Mouse (Mus musculus): ENCODE results near the gene Poglut1. TPM values are rescaled to one million over a fixed set of nuclear protein-coding genes. Genes with fewer than 3 reads are reported as not detected.
A peak's percentile ranks its signal among the peaks of the same experiment; 100 is the strongest.

The Poglut1 gene
- polyA plus RNA-seq, 1 experiment from 2014 or later = 57.5 TPM

- no peak overlapping the region for H3K9ac ChIP-seq
- no peak overlapping the region for H3K4me3 ChIP-seq (replicated peaks)
- 81% methylated on average over 6 of the region's 6 CpGs for WGBS
- H3K27me3 ChIP-seq = no peaks in the 10 kb centered on the region
- peaks cover 59% of the 10 kb centered on the region for H3K36me3 ChIP-seq
- no peaks in the 10 kb centered on the region for H3K9me3 ChIP-seq (replicated peaks)
- H3K4me1 ChIP-seq = peaks cover 11% of the 10 kb centered on the region
- no peak overlapping the region for H3K27ac ChIP-seq (replicated peaks)
- no peak for ATAC-seq (ENCODE audit: insufficient number of reproducible peaks, low FRiP score, low TSS enrichment, low read depth)
- H3K4me2 ChIP-seq (replicated peaks) = no peak overlapping the region
Observed at GRCm38 (mm10) chr16:38526264-38526663, 23.8 kb downstream of the Poglut1 start.

DNA sequence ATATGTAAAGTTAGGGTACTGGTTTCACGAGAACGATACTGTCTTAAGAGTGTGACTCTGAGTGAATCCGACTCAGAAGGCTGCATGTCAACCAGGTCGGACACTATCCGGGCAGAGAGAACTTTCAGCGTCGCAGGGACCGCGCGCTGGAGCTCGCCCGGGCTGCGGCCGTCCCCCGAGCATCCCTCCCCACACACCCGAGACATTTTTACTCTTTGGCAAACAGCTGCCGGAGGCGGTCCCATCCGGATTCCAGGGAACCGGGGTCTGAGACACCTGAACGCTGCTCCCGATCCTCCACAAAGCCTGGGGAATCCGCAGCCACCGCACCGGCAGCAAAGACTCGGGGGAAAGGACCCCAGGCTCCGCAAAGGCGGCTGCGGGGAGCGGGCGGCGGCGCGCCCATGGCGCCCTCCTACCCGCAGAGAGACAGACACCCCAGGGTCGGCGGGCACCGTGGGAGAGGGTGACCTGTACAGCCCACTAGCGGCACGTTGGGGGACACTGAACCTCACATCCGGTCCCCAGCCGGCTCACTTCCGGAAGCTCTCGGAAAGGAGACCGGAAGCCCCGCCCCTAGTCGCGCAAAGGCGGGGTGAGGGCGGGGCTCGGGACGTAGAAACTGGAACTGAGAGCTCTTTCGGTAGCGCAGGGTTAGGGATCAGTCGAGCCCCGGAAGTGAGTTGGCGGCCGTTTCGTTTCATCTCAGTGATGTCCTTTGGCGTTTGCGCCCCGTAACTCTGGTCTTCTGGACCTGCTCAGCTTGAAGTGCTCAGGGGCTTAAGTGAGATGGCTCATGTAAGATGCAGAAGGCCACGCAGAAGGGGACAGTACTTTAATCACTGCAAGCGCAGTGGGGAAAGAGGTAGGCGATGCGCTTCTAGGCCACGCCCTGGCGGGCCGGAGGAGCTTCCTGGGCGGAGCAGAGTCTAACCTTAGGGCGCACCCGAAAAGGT is 27.7 kb downstream of the Poglut1 start, which contains the start of gene Timmdc1:
TSS of gene Timmdc1 (minus strand) at position 535 of the 956 bp plus-strand sequence.
- peaks cover 11% of the 10 kb centered on the region for H3K4me1 ChIP-seq
- peak within 1 kb of the TSS; percentile 98 for H3K27ac ChIP-seq (replicated peaks)
- ATAC-seq (ENCODE audit: insufficient number of reproducible peaks, low FRiP score, low TSS enrichment, low read depth) = peak; percentile 96
- WGBS = under 1% methylated on average over 72 of the region's 73 CpGs
- peak within 1 kb of the TSS; percentile 96 for H3K9ac ChIP-seq
- peak within 1 kb of the TSS; percentile 83 for H3K4me3 ChIP-seq (replicated peaks)
- H3K36me3 ChIP-seq = peaks cover 36% of the 10 kb centered on the region
- peak within 1 kb of the TSS; percentile 51 for H3K4me2 ChIP-seq (replicated peaks)
- no peaks in the 10 kb centered on the region for H3K27me3 ChIP-seq
- no peaks in the 10 kb centered on the region for H3K9me3 ChIP-seq (replicated peaks)

- peak overlapping the region; percentile 83 for H3K4me3 ChIP-seq (replicated peaks)
- peaks cover 30% of the 10 kb centered on the region for H3K36me3 ChIP-seq
- no peaks in the 10 kb centered on the region for H3K9me3 ChIP-seq (replicated peaks)
- no peak overlapping the region; the same call in 1 of the 2 replicates for H3K9ac ChIP-seq
- no peak overlapping the region for H3K27ac ChIP-seq (replicated peaks)
- H3K27me3 ChIP-seq = no peaks in the 10 kb centered on the region
- no peak for ATAC-seq (ENCODE audit: insufficient number of reproducible peaks, low FRiP score, low TSS enrichment, low read depth)
- H3K4me1 ChIP-seq = peaks cover 11% of the 10 kb centered on the region
- H3K4me2 ChIP-seq (replicated peaks) = peak overlapping the region; percentile 51
- WGBS = 37% methylated on average over 8 of the region's 8 CpGs
Observed at GRCm38 (mm10) chr16:38521211-38521987, 28.7 kb downstream of the Poglut1 start.

DNA sequence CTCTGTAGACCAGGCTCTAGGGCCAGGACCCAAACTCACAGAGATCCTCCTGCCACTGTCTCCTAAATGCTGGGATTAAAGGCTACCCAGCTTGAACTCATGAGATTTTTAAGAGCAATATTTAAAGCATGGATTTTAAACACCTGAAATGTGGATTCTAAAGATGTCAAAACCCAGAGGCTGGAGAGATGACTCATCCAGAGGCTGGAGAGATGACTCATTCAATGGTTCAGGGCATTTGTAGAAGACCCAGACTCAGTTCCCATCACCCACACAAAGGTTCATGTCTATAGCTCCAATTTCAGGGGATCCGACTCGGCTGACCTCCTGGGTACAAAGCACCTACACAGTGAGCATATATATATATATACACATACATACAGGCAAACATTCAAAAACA is 30.9 kb downstream of the Poglut1 start:
- Histone ChIP-seq H3K27me3 (no peaks in the 10 kb centered on the region), H3K27ac (replicated peaks) (no peak overlapping the region), H3K9ac (no peak overlapping the region), H3K4me3 (replicated peaks) (no peak overlapping the region), H3K4me2 (replicated peaks) (no peak overlapping the region), H3K36me3 (peaks cover 18% of the 10 kb centered on the region), H3K4me1 (peaks cover 11% of the 10 kb centered on the region), H3K9me3 (replicated peaks) (no peaks in the 10 kb centered on the region)
- no peak for ATAC-seq (ENCODE audit: insufficient number of reproducible peaks, low FRiP score, low TSS enrichment, low read depth)
- WGBS = 94% methylated on average over 2 of the region's 2 CpGs

- no peak overlapping the region for H3K4me2 ChIP-seq (replicated peaks)
- no peaks in the 10 kb centered on the region for H3K4me1 ChIP-seq
- no peaks in the 10 kb centered on the region for H3K27me3 ChIP-seq
- H3K9ac ChIP-seq = no peak overlapping the region
- WGBS = 94% methylated on average over 2 of the region's 2 CpGs
- no peak overlapping the region for H3K4me3 ChIP-seq (replicated peaks)
- peaks cover 37% of the 10 kb centered on the region for H3K36me3 ChIP-seq
- ATAC-seq (ENCODE audit: insufficient number of reproducible peaks, low FRiP score, low TSS enrichment, low read depth) = no peak
- H3K9me3 ChIP-seq (replicated peaks) = no peaks in the 10 kb centered on the region
- H3K27ac ChIP-seq (replicated peaks) = no peak overlapping the region
Observed at GRCm38 (mm10) chr16:38510846-38511245, 39.2 kb downstream of the Poglut1 start.

DNA sequence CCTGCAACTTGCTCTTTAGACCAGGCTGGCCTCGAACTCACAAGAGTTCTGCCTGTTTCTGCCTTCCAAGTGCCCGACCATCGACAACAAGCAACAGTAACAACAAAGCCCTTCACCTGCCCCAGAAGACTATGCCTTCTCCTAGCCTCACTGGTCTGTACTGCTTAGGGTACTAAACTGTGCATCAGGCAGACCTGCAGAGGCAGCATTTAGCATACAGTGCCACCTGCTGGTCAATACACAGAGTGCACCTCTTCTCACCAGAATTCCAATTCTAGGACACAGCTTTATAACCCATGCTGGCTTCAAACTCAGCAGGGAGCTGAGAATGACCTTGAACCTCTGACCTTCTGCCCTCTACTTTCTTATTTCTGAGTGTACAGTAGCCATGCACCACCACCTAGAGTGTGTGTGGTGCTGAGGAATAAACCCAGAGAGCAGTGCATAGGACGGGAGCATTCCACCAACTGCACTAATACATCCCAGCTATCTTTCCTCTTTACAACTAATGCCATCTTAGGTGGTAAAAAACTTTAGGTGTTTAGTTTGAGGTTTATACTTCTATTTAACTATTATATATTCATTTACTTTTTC is 43.9 kb downstream of the Poglut1 start:
- 80% methylated on average over 4 of the region's 4 CpGs for WGBS
- Histone ChIP-seq H3K4me3 (replicated peaks) (no peak overlapping the region), H3K4me1 (no peaks in the 10 kb centered on the region), H3K27ac (replicated peaks) (no peak overlapping the region), H3K36me3 (peaks cover 46% of the 10 kb centered on the region), H3K27me3 (no peaks in the 10 kb centered on the region), H3K4me2 (replicated peaks) (no peak overlapping the region), H3K9me3 (replicated peaks) (no peaks in the 10 kb centered on the region), H3K9ac (no peak overlapping the region)
- ATAC-seq (ENCODE audit: insufficient number of reproducible peaks, low FRiP score, low TSS enrichment, low read depth) = peak; percentile 54; the same call in 1 of the 2 replicates

GRCm38 (mm10) chr16:38503528-38503927 is 46.5 kb downstream of the Poglut1 start:
- H3K9me3 ChIP-seq (replicated peaks) = no peaks in the 10 kb centered on the region
- H3K36me3 ChIP-seq = peaks cover 56% of the 10 kb centered on the region
- H3K27me3 ChIP-seq = no peaks in the 10 kb centered on the region
- H3K27ac ChIP-seq (replicated peaks) = no peak overlapping the region
- 90% methylated on average over 4 of the region's 4 CpGs for WGBS
- H3K4me1 ChIP-seq = no peaks in the 10 kb centered on the region
- no peak overlapping the region for H3K4me3 ChIP-seq (replicated peaks)
- H3K9ac ChIP-seq = no peak overlapping the region
- no peak overlapping the region for H3K4me2 ChIP-seq (replicated peaks)
- ATAC-seq (ENCODE audit: insufficient number of reproducible peaks, low FRiP score, low TSS enrichment, low read depth) = no peak

DNA sequence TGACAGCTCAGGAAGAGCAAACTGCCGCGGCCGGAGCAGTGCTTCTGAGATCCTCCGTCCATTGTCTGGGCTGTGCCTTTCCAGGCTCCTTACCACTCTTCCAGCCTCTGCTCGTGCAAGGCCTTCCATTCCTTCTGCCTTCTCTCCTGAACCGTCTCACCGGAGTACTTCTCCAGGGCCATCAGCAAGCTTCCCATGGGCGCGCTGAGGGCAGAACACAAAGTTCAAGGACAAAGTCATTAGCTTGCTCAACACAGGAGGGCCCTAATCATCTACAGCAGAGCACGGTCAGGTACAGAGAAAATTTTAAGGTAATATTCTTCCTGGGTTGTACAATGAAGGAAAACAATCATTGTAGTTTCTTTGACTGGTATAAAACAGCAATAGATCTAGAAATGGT is 47.6 kb downstream of the Poglut1 start:
- H3K4me3 ChIP-seq (replicated peaks) = no peak overlapping the region
- WGBS = 92% methylated on average over 10 of the region's 10 CpGs
- H3K9ac ChIP-seq = no peak overlapping the region
- no peak overlapping the region for H3K4me2 ChIP-seq (replicated peaks)
- no peaks in the 10 kb centered on the region for H3K9me3 ChIP-seq (replicated peaks)
- no peaks in the 10 kb centered on the region for H3K27me3 ChIP-seq
- no peaks in the 10 kb centered on the region for H3K4me1 ChIP-seq
- no peak for ATAC-seq (ENCODE audit: insufficient number of reproducible peaks, low FRiP score, low TSS enrichment, low read depth)
- H3K36me3 ChIP-seq = peaks cover 60% of the 10 kb centered on the region
- no peak overlapping the region for H3K27ac ChIP-seq (replicated peaks)

GRCm38 (mm10) chr16:38496604-38497140 is 53.4 kb downstream of the Poglut1 start:
- Histone ChIP-seq H3K4me2 (replicated peaks) (no peak overlapping the region), H3K9ac (no peak overlapping the region), H3K36me3 (peaks cover 30% of the 10 kb centered on the region), H3K27me3 (no peaks in the 10 kb centered on the region), H3K4me3 (replicated peaks) (no peak overlapping the region), H3K27ac (replicated peaks) (no peak overlapping the region), H3K9me3 (replicated peaks) (no peaks in the 10 kb centered on the region), H3K4me1 (no peaks in the 10 kb centered on the region)
- no peak for ATAC-seq (ENCODE audit: insufficient number of reproducible peaks, low FRiP score, low TSS enrichment, low read depth)
- WGBS = 79% methylated on average over 7 of the region's 7 CpGs

DNA sequence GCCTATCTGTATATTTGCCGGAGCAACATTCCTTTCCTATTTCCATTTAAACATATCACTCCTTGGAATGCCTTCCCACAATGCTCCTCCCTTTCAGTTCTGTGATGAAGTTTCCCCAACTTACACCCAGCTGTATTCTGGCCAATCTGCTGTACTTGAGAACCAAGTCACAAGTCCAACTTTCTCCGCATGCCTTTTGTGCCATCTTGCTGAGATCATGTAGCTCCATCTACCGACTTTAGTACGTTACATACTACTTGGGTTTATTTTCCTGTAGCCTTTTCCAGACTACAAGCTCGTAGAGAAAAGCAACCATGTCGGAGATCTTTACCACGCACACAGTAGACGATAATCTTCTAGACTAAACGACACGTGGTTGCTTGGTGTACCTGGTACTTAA is 56.2 kb downstream of the Poglut1 start:
- Histone ChIP-seq H3K4me1 (no peaks in the 10 kb centered on the region), H3K27ac (replicated peaks) (no peak overlapping the region), H3K9me3 (replicated peaks) (no peaks in the 10 kb centered on the region), H3K4me2 (replicated peaks) (no peak overlapping the region), H3K4me3 (replicated peaks) (no peak overlapping the region), H3K27me3 (no peaks in the 10 kb centered on the region), H3K9ac (no peak overlapping the region), H3K36me3 (peaks cover 17% of the 10 kb centered on the region)
- no peak for ATAC-seq (ENCODE audit: insufficient number of reproducible peaks, low FRiP score, low TSS enrichment, low read depth)
- WGBS = 87% methylated on average over 10 of the region's 10 CpGs

- Histone ChIP-seq H3K9me3 (replicated peaks) (no peaks in the 10 kb centered on the region), H3K4me1 (no peaks in the 10 kb centered on the region), H3K4me2 (replicated peaks) (no peak overlapping the region), H3K36me3 (peaks cover 9% of the 10 kb centered on the region), H3K9ac (no peak overlapping the region), H3K27me3 (no peaks in the 10 kb centered on the region), H3K27ac (replicated peaks) (no peak overlapping the region), H3K4me3 (replicated peaks) (no peak overlapping the region)
- ATAC-seq (ENCODE audit: insufficient number of reproducible peaks, low FRiP score, low TSS enrichment, low read depth) = no peak
- 74% methylated on average over 3 of the region's 3 CpGs for WGBS
Observed at GRCm38 (mm10) chr16:38492551-38492950, 57.5 kb downstream of the Poglut1 start.

Data from embryonic facial prominence, embryonic 15.5 days (tissue).